Mouse (Mus musculus): Measurements from ENCODE around the gene Paip2b.

DNA sequence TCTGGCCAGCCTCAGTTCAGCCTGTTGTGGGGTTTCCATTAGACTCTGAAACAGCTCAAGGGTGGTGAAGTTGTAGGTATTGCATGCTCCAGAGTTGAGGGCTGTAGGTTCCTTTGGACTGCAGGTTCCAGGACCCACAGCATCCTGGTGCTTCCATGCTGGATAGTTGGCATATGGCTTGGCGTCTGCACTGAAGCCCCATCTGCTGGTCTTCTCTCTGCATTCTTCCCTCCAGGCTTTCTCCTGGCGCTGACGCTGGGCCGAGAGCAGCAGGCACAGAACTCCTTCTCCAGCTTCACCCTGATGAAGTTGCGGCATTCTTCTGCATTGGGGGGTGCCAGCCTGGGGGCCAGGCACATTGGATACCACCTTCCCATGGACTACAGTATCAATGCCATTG is 29.5 kb downstream of the Paip2b start:
- TF ChIP-seq EP300 (IDR thresholded peaks at IDR 0.05; ENCODE audit: low read depth) (no peak), CTCF (IDR thresholded peaks at IDR 0.05; ENCODE audit: low read depth) (no peak)
